Mouse (Mus musculus) midbrain, embryonic 10.5 days (tissue): ENCODE data around the gene Oard1. TPM values are rescaled to one million over a fixed set of nuclear protein-coding genes. Genes with fewer than 3 reads are reported as not detected.

ENCODE experiments used
- DNase-seq: peaks from one replicate; pipeline ENCODE4 v3.0.0-alpha.2; 2017; ENCODE audit warnings: low spot score
- H3K27ac ChIP-seq: fragments of 300-500 bp; sonication (generic); replicated peaks from 2 replicates; pipeline ENCODE4 v1.5.1; 2016; ENCODE audit warnings: mild to moderate bottlenecking
- H3K27me3 ChIP-seq: fragments of 300-500 bp; sonication (generic); 2 replicates; pipeline ENCODE4 v1.6.1; 2016; ENCODE audit warnings: low read depth, mild to moderate bottlenecking; ENCODE audit not compliant: poor library complexity, severe bottlenecking
- H3K36me3 ChIP-seq: fragments of 300-500 bp; sonication (generic); 2 replicates; pipeline ENCODE4 v1.6.1; 2016; ENCODE audit warnings: mild to moderate bottlenecking, moderate library complexity
- H3K4me1 ChIP-seq: fragments of 300-500 bp; sonication (generic); 2 replicates; pipeline ENCODE4 v1.6.1; 2016
- H3K4me3 ChIP-seq: fragments of 300-500 bp; sonication (generic); 2 replicates; pipeline ENCODE4 v1.5.1; 2016; ENCODE audit warnings: mild to moderate bottlenecking, moderate library complexity
- H3K9me3 ChIP-seq: fragments of 300-500 bp; sonication (generic); replicated peaks from 2 replicates; pipeline ENCODE4 v1.6.1; 2016; ENCODE audit warnings: mild to moderate bottlenecking
- WGBS: fragments of 180-500 bp; shearing (Covaris S2); methylation state at CpG from one replicate; pipeline ENCODE4 v1.1.7; 2016; 5-methylcytosine and 5-hydroxymethylcytosine counted together
- polyA plus RNA-seq: library from polyadenylated mRNA; unstranded; fragments of >200 nt; fragmentation: Nextera tagmentation; extraction: Ambion mirVana; gene quantifications from 2 replicates; pipeline ENCODE4 v1.2.1, GENCODE M21; 2016

Gene Oard1
- polyA plus RNA-seq, 1 experiment from 2014 or later: 113 TPM

GRCm38 (mm10) chr17:48388666-48389065, 21.1 kb upstream of the Oard1 start:
- Histone ChIP-seq H3K4me3 (no peak overlapping the region), H3K36me3 (peaks cover 81% of the 10 kb centered on the region)
- 88% methylated on average over 2 of the region's 2 CpGs for WGBS

GRCm38 (mm10) chr17:48389442-48389841, 20.4 kb upstream of the Oard1 start:
- no peaks in the 10 kb centered on the region for H3K4me1 ChIP-seq
- no peak overlapping the region for H3K4me3 ChIP-seq
- H3K9me3 ChIP-seq: no peaks in the 10 kb centered on the region
- H3K27ac ChIP-seq: no peak overlapping the region
- 97% methylated on average over 5 of the region's 5 CpGs for WGBS
- H3K27me3 ChIP-seq: no peaks in the 10 kb centered on the region
- peaks cover 88% of the 10 kb centered on the region for H3K36me3 ChIP-seq
- DNase-seq: no peak

More at GRCm38 (mm10) chr17:48388666-48389065, 21.1 kb upstream of the Oard1 start:
- no peaks in the 10 kb centered on the region for H3K4me1 ChIP-seq
- no peak for DNase-seq
- no peak overlapping the region for H3K27ac ChIP-seq
- H3K27me3 ChIP-seq: no peaks in the 10 kb centered on the region
- no peaks in the 10 kb centered on the region for H3K9me3 ChIP-seq

GRCm38 (mm10) chr17:48391446-48391845, 18.4 kb upstream of the Oard1 start:
- no peaks in the 10 kb centered on the region for H3K9me3 ChIP-seq
- H3K36me3 ChIP-seq: peaks cover 100% of the 10 kb centered on the region
- H3K4me3 ChIP-seq: no peak overlapping the region
- H3K27me3 ChIP-seq: no peaks in the 10 kb centered on the region
- no peaks in the 10 kb centered on the region for H3K4me1 ChIP-seq
- no peak overlapping the region for H3K27ac ChIP-seq
- DNase-seq: no peak
- 93% methylated on average over 5 of the region's 5 CpGs for WGBS

GRCm38 (mm10) chr17:48392616-48393015, 17.2 kb upstream of the Oard1 start:
- no peak overlapping the region for H3K4me3 ChIP-seq
- H3K27me3 ChIP-seq: no peaks in the 10 kb centered on the region
- no peak for DNase-seq
- no peaks in the 10 kb centered on the region for H3K4me1 ChIP-seq
- H3K36me3 ChIP-seq: peaks cover 100% of the 10 kb centered on the region
- WGBS: 91% methylated on average over 3 of the region's 3 CpGs
- no peaks in the 10 kb centered on the region for H3K9me3 ChIP-seq
- no peak overlapping the region for H3K27ac ChIP-seq

GRCm38 (mm10) chr17:48401710-48402109, 8.1 kb upstream of the Oard1 start:
- Histone ChIP-seq H3K27me3 (no peaks in the 10 kb centered on the region), H3K27ac (no peak overlapping the region), H3K9me3 (no peaks in the 10 kb centered on the region), H3K4me1 (no peaks in the 10 kb centered on the region), H3K4me3 (no peak overlapping the region), H3K36me3 (peaks cover 42% of the 10 kb centered on the region)
- DNase-seq: no peak
- 87% methylated on average over 4 of the region's 4 CpGs for WGBS

- Histone ChIP-seq H3K4me3 (no peak overlapping the region), H3K9me3 (no peaks in the 10 kb centered on the region), H3K27me3 (no peaks in the 10 kb centered on the region), H3K4me1 (peaks cover 9% of the 10 kb centered on the region), H3K27ac (no peak overlapping the region), H3K36me3 (peaks cover 32% of the 10 kb centered on the region)
- WGBS: 95% methylated on average over 3 of the region's 3 CpGs
- DNase-seq: no peak
These were observed 7.1 kb upstream of the Oard1 start for GRCm38 (mm10) chr17:48402751-48403150.

- Histone ChIP-seq H3K27me3 (no peaks in the 10 kb centered on the region), H3K4me1 (peaks cover 16% of the 10 kb centered on the region), H3K27ac (no peak overlapping the region), H3K36me3 (peaks cover 21% of the 10 kb centered on the region), H3K4me3 (no peak overlapping the region), H3K9me3 (no peaks in the 10 kb centered on the region)
- DNase-seq: no peak
- 91% methylated on average over 2 of the region's 2 CpGs for WGBS
These were observed 6.0 kb upstream of the Oard1 start for GRCm38 (mm10) chr17:48403848-48404247.

GRCm38 (mm10) chr17:48404706-48405105, 5.1 kb upstream of the Oard1 start:
- peaks cover 12% of the 10 kb centered on the region for H3K36me3 ChIP-seq
- H3K4me3 ChIP-seq: no peak overlapping the region
- no peaks in the 10 kb centered on the region for H3K27me3 ChIP-seq
- no peaks in the 10 kb centered on the region for H3K9me3 ChIP-seq
- peaks cover 16% of the 10 kb centered on the region for H3K4me1 ChIP-seq
- WGBS: 86% methylated on average over 1 of the region's 1 CpGs
- H3K27ac ChIP-seq: no peak overlapping the region
- DNase-seq: no peak

GRCm38 (mm10) chr17:48407154-48407553, 2.7 kb upstream of the Oard1 start:
- no peak for DNase-seq
- WGBS: 87% methylated on average over 4 of the region's 4 CpGs
- Histone ChIP-seq H3K4me3 (peak overlapping the region; percentile 74), H3K27me3 (no peaks in the 10 kb centered on the region), H3K9me3 (no peaks in the 10 kb centered on the region), H3K27ac (peak overlapping the region; percentile 99), H3K4me1 (peaks cover 28% of the 10 kb centered on the region), H3K36me3 (peaks cover 10% of the 10 kb centered on the region)

- H3K27ac ChIP-seq: peak overlapping the region; percentile 99
- DNase-seq: no peak
These were observed 1.8 kb upstream of the Oard1 start for GRCm38 (mm10) chr17:48407910-48408525.

GRCm38 (mm10) chr17:48408526-48409291, 1.1 kb upstream of the Oard1 start:
- Histone ChIP-seq H3K4me3 (peak overlapping the region; percentile 74), H3K9me3 (no peaks in the 10 kb centered on the region), H3K36me3 (peaks cover 20% of the 10 kb centered on the region), H3K27ac (peak overlapping the region; percentile 99), H3K4me1 (peaks cover 28% of the 10 kb centered on the region), H3K27me3 (no peaks in the 10 kb centered on the region)
- DNase-seq: peak; percentile 73
- WGBS: under 1% methylated on average over 47 of the region's 47 CpGs

More at GRCm38 (mm10) chr17:48407910-48408525, 1.8 kb upstream of the Oard1 start:
- H3K4me3 ChIP-seq: peak overlapping the region; percentile 74
- peaks cover 16% of the 10 kb centered on the region for H3K36me3 ChIP-seq
- no peaks in the 10 kb centered on the region for H3K9me3 ChIP-seq
- no peaks in the 10 kb centered on the region for H3K27me3 ChIP-seq
- peaks cover 28% of the 10 kb centered on the region for H3K4me1 ChIP-seq
- WGBS: 23% methylated on average over 8 of the region's 8 CpGs

GRCm38 (mm10) chr17:48410299-48410785, 528 bp downstream of the Oard1 start:
- DNase-seq: no peak
- H3K27ac ChIP-seq: peak overlapping the region; percentile 99
- WGBS: under 1% methylated on average over 13 of the region's 13 CpGs
- H3K4me1 ChIP-seq: peaks cover 28% of the 10 kb centered on the region
- no peaks in the 10 kb centered on the region for H3K27me3 ChIP-seq
- peak overlapping the region; percentile 74 for H3K4me3 ChIP-seq
- peaks cover 34% of the 10 kb centered on the region for H3K36me3 ChIP-seq
- H3K9me3 ChIP-seq: no peaks in the 10 kb centered on the region

GRCm38 (mm10) chr17:48411241-48411640, 1.4 kb downstream of the Oard1 start:
- Histone ChIP-seq H3K4me3 (peak overlapping the region; percentile 74), H3K9me3 (no peaks in the 10 kb centered on the region), H3K36me3 (peaks cover 43% of the 10 kb centered on the region), H3K27me3 (no peaks in the 10 kb centered on the region), H3K4me1 (peaks cover 28% of the 10 kb centered on the region), H3K27ac (peak overlapping the region; percentile 99)
- 76% methylated on average over 8 of the region's 8 CpGs for WGBS
- no peak for DNase-seq
